Mouse (Mus musculus): ENCODE measurements around the gene Adpgk. TPM values are rescaled to one million over a fixed set of nuclear protein-coding genes. Genes with fewer than 3 reads are reported as not detected.

Gene Adpgk
- total and polyA plus RNA-seq, 3 experiments: 26.2 to 29.8 TPM; not detected in 1

DNA sequence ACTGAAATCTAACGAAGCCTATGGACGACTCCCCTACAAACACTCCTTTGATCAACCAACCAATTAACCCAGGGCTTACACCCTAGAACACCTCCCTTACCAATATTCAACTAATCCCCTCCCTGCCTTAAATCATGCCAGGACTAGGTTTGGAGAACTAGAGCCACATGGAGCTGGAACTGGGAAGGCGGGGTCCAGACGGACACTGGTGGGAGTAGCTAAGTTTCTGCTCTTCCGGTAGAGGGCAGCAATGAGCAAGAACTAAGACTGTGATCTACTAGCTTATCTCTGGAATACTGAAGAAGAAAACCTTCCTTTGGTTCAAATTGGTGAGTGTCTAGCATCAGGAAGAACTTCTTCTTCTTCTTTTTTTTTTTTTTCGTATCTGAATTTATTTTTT, 25.0 kb upstream of the Adpgk start:
- DNase-seq (ENCODE audit: low read depth, low spot score): peak; percentile 75
- TF ChIP-seq MAFK (IDR thresholded peaks at IDR 0.05; ENCODE audit: borderline replicate concordance, low read depth, low read length) (no peak), MXI1 (IDR thresholded peaks at IDR 0.05; ENCODE audit: low read depth, low read length) (no peak), BHLHE40 (IDR thresholded peaks at IDR 0.05; ENCODE audit: borderline replicate concordance, low read depth, low read length) (no peak), SMC3 (IDR thresholded peaks at IDR 0.05; ENCODE audit: low read depth, low read length) (peak; percentile 65), ZKSCAN1 (IDR thresholded peaks at IDR 0.05; ENCODE audit: low read depth, low read length) (no peak), TCF12 (IDR thresholded peaks at IDR 0.05; ENCODE audit: low read depth, low read length) (no peak), HCFC1 (IDR thresholded peaks at IDR 0.05; ENCODE audit: low read depth, low read length) (no peak), NELFE (IDR thresholded peaks at IDR 0.05; ENCODE audit: low read depth, low read length) (no peak), ELF1 (IDR thresholded peaks at IDR 0.05; ENCODE audit: low read depth, low read length) (no peak), ZC3H11A (IDR thresholded peaks at IDR 0.05; ENCODE audit: low read depth, low read length) (no peak), RAD21 (IDR thresholded peaks at IDR 0.05; ENCODE audit: low read depth, low read length) (peak; percentile 48), CHD1 (IDR thresholded peaks at IDR 0.05; ENCODE audit: low read depth, low read length) (no peak), JUND (IDR thresholded peaks at IDR 0.05; ENCODE audit: low read depth, low read length) (no peak), CTCF (IDR thresholded peaks at IDR 0.05 in 2 of 3, conservative IDR thresholded peaks at IDR 0.05 in 1 of 3; ENCODE audit: control insufficient read depth in 1 of 3, insufficient read depth in 1 of 3, low read depth in 2 of 3, low read length in 3 of 3, poor library complexity in 1 of 3, severe bottlenecking in 1 of 3) (peak; percentile 35 to 62 (median 51)), ETS1 (IDR thresholded peaks at IDR 0.05; ENCODE audit: low read depth, low read length) (no peak), TAL1 (IDR thresholded peaks at IDR 0.05; ENCODE audit: low read length) (no peak), SIN3A (IDR thresholded peaks at IDR 0.05; ENCODE audit: low read length) (no peak), GABPA (IDR thresholded peaks at IDR 0.05; ENCODE audit: low read depth, low read length) (no peak), MYB (IDR thresholded peaks at IDR 0.05; ENCODE audit: low read depth, low read length) (no peak), CHD2 (IDR thresholded peaks at IDR 0.05; ENCODE audit: low read length) (no peak), USF1 (IDR thresholded peaks at IDR 0.05; ENCODE audit: low read depth, low read length) (no peak), EP300 (IDR thresholded peaks at IDR 0.05; ENCODE audit: low read depth in 1 of 2, low read length in 2 of 2) (no peak), USF2 (IDR thresholded peaks at IDR 0.05; ENCODE audit: borderline replicate concordance in 1 of 2, insufficient read depth in 1 of 2, low read depth in 1 of 2, low read length in 2 of 2) (no peak)
- no peak overlapping the region for H3K27ac ChIP-seq (ENCODE audit: control insufficient read depth, low read depth, low read length)

More for the DNA sequence above, 25.0 kb upstream of the Adpgk start:
- no peak overlapping the region for H3K4me3 ChIP-seq (ENCODE audit: control insufficient read depth in 1 of 2, insufficient read depth in 1 of 2, low read depth in 2 of 2, low read length in 2 of 2)
- no peaks in the 10 kb centered on the region for H3K9me3 ChIP-seq (replicated peaks; ENCODE audit: insufficient read depth, low read length)
- H3K4me1 ChIP-seq (ENCODE audit: control insufficient read depth in 1 of 2, insufficient read depth in 2 of 2, low read length in 2 of 2): no peaks in the 10 kb centered on the region
- no peaks in the 10 kb centered on the region for H3K79me2 ChIP-seq (ENCODE audit: control insufficient read depth, insufficient read depth, low read length, poor library complexity)
- no peak overlapping the region for H3K9ac ChIP-seq (ENCODE audit: control insufficient read depth, low read depth, low read length, poor library complexity, severe bottlenecking)
- no peaks in the 10 kb centered on the region for H3K36me3 ChIP-seq (ENCODE audit: control insufficient read depth in 1 of 2, insufficient read depth in 2 of 2, low read length in 2 of 2)
- peaks cover 2 to 5% of the 10 kb centered on the region in 2 experiments; a peak in 3 of 4 replicates for H3K27me3 ChIP-seq (ENCODE audit: control insufficient read depth in 1 of 2, insufficient read depth in 2 of 2, low read length in 2 of 2)
